Mouse (Mus musculus): ENCODE data around the gene Clec2g.
A peak's percentile ranks its signal among the peaks of the same experiment; 100 is the strongest.
"Not testable (repeated sequence)": the region's sequence is repeated elsewhere in the genome, so short reads cannot be mapped to it uniquely, and the experiment has no call there.

Clec2g gene

GRCm38 (mm10) chr6:128971394-128972039 is 37.3 kb downstream of the Clec2g start:
- no peak for DNase-seq (ENCODE audit: low read depth, low spot score)

GRCm38 (mm10) chr6:128972156-128972555 is 38.0 kb downstream of the Clec2g start:
- DNase-seq (ENCODE audit: low read depth, low spot score), result no peak

- DNase-seq (ENCODE audit: low read depth, low spot score), result peak; percentile 64
Observed at GRCm38 (mm10) chr6:128972687-128973438, 38.7 kb downstream of the Clec2g start.

- DNase-seq (ENCODE audit: low read depth, low spot score), result no peak
Observed at GRCm38 (mm10) chr6:128973439-128973697, 39.2 kb downstream of the Clec2g start.

- DNase-seq (ENCODE audit: low read depth, low spot score), result not testable (repeated sequence)
Observed at GRCm38 (mm10) chr6:128974850-128975249, 40.7 kb downstream of the Clec2g start.

GRCm38 (mm10) chr6:128976194-128976593 is 42.0 kb downstream of the Clec2g start:
- DNase-seq (ENCODE audit: low read depth, low spot score), result no peak

- not testable (repeated sequence) for DNase-seq (ENCODE audit: low read depth, low spot score)
Observed at GRCm38 (mm10) chr6:128981951-128982541, 47.9 kb downstream of the Clec2g start.

GRCm38 (mm10) chr6:128992337-128992736 is 58.2 kb downstream of the Clec2g start:
- DNase-seq (ENCODE audit: low read depth, low spot score), result no peak

- peak; percentile 55 for DNase-seq (ENCODE audit: low read depth, low spot score)
Observed at GRCm38 (mm10) chr6:128992753-128993152, 58.6 kb downstream of the Clec2g start.

GRCm38 (mm10) chr6:128993221-128993620 is 59.0 kb downstream of the Clec2g start:
- no peak for DNase-seq (ENCODE audit: low read depth, low spot score)

- no peak for DNase-seq (ENCODE audit: low read depth, low spot score)
Observed at GRCm38 (mm10) chr6:128994336-128994735, 60.2 kb downstream of the Clec2g start.

GRCm38 (mm10) chr6:128994742-128995141 is 60.6 kb downstream of the Clec2g start:
- no peak for DNase-seq (ENCODE audit: low read depth, low spot score)

- DNase-seq (ENCODE audit: low read depth, low spot score), result no peak
Observed at GRCm38 (mm10) chr6:128995250-128996053, 61.3 kb downstream of the Clec2g start.

- no peak for DNase-seq (ENCODE audit: low read depth, low spot score)
Observed at GRCm38 (mm10) chr6:128996054-128996767, 62.0 kb downstream of the Clec2g start.

GRCm38 (mm10) chr6:128996768-128997442 is 62.7 kb downstream of the Clec2g start:
- no peak for DNase-seq (ENCODE audit: low read depth, low spot score)

GRCm38 (mm10) chr6:129001392-129001791 is 67.2 kb downstream of the Clec2g start:
- no peak for DNase-seq (ENCODE audit: low read depth, low spot score)

- no peak for DNase-seq (ENCODE audit: low read depth, low spot score)
Observed at GRCm38 (mm10) chr6:129008552-129008951, 74.4 kb downstream of the Clec2g start.

- DNase-seq (ENCODE audit: low read depth, low spot score), result not testable (repeated sequence)
Observed at GRCm38 (mm10) chr6:129009846-129010504, 75.8 kb downstream of the Clec2g start.

GRCm38 (mm10) chr6:129010505-129010873 is 76.3 kb downstream of the Clec2g start:
- no peak for DNase-seq (ENCODE audit: low read depth, low spot score)

GRCm38 (mm10) chr6:129012012-129012411 is 77.8 kb downstream of the Clec2g start:
- DNase-seq (ENCODE audit: low read depth, low spot score), result not testable (repeated sequence)
